Mouse (Mus musculus) gastrocnemius, postnatal 36 days (tissue): ENCODE data around the gene Ppfia1. TPM values are rescaled to one million over a fixed set of nuclear protein-coding genes. Genes with fewer than 3 reads are reported as not detected.

Source experiments
- DNase-seq, 2 experiments: peaks; one replicate each; pipeline ENCODE4 v3.0.0; 2022
- intact Hi-C: fragments of 180-260 bp; cut with DNase I; formaldehyde crosslinking; loops from one replicate; pipeline ENCODE4 v1.15.1; 2025
- total RNA-seq, 2 experiments: library from RNA; stranded (reverse); gene quantifications; 2 replicates each; pipeline ENCODE4 v1.2.3; 2021

Ppfia1 gene
- total RNA-seq, 2 experiments from 2014 or later: 23.0 to 27.5 TPM

DNA sequence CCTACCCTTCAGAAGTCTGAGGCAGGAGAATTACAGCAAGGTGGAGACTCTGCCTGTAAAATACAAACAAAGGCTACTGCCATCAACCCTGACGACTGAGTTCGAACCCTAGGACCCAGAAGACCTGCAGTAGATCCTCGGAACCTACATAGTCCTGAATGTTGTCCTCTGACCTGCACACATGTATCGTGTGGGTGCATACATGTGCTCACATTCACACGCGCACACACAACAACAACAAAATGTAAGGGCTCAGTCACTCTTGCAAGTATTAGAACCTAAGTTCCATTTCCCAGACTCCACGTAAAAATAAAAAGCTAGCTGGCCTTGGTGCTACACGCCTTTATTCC is 569 bp upstream of the Ppfia1 start:
- intact Hi-C loops: loop anchor here (5.0 kb wide), 1 partner anchor 37 kb away; no protein-coding TSS in a partner anchor
- DNase-seq: no peak

- intact Hi-C loops: loop anchor here (5.0 kb wide), 1 partner anchor 35 kb away; no protein-coding TSS in a partner anchor
Measured at GRCm38 (mm10) chr7:144552274-144552673, 1.3 kb downstream of the Ppfia1 start.

DNA sequence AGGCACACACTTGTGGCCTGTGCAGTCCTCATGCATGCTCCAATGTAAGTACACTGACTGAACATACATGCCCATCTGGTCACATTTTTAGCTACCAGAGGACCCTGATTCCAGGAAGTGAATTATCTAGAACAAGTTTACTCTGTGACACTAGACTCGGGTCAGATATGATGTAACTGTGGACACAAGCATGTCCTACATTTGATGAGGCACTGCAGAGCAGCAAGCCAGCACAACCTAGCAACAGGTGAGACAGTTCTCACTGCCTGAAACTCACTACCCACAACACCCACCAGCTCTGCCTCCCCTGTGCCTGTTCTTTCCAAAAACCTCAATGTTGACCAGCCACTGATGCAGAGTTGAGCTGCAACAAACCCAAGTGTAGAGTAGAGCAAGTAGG is 2.7 kb downstream of the Ppfia1 start:
- intact Hi-C loops: loop anchor here (5.0 kb wide), 1 partner anchor 34 kb away; no protein-coding TSS in a partner anchor
- no peak for DNase-seq

More at GRCm38 (mm10) chr7:144552274-144552673, 1.3 kb downstream of the Ppfia1 start:
- no peak for DNase-seq

GRCm38 (mm10) chr7:144549904-144550566 is 3.5 kb downstream of the Ppfia1 start:
- intact Hi-C loops: loop anchor here (5.0 kb wide), 1 partner anchor 33 kb away; no protein-coding TSS in a partner anchor
- DNase-seq: no peak

DNA sequence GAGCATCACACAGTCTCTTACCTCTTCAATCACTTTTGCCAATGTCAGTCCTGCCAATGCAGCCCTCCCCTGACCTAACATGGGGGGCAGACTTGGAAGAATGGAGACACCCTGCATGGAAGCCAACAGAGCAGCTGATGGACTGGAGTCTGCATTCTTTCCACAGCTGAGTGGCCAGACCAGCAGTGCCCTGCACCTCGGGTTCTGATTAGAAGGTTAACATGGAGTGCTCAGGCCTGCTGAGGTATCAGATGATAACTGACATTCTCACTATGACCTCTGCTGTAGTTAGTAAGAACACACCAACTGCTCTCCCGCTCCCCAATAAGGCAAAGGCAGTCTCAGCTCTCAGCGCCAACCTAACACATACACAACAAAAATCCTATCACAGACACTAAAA is 8.3 kb downstream of the Ppfia1 start:
- DNase-seq: peak in 1 of 2 experiments; percentile 44

GRCm38 (mm10) chr7:144541351-144541750 is 12.2 kb downstream of the Ppfia1 start:
- intact Hi-C loops: no loop called here
- DNase-seq: no peak

More for the DNA sequence above, 8.3 kb downstream of the Ppfia1 start:
- intact Hi-C loops: no loop called here

- no peak for DNase-seq
- intact Hi-C loops: no loop called here
Measured at GRCm38 (mm10) chr7:144539146-144539545, 14.4 kb downstream of the Ppfia1 start.

DNA sequence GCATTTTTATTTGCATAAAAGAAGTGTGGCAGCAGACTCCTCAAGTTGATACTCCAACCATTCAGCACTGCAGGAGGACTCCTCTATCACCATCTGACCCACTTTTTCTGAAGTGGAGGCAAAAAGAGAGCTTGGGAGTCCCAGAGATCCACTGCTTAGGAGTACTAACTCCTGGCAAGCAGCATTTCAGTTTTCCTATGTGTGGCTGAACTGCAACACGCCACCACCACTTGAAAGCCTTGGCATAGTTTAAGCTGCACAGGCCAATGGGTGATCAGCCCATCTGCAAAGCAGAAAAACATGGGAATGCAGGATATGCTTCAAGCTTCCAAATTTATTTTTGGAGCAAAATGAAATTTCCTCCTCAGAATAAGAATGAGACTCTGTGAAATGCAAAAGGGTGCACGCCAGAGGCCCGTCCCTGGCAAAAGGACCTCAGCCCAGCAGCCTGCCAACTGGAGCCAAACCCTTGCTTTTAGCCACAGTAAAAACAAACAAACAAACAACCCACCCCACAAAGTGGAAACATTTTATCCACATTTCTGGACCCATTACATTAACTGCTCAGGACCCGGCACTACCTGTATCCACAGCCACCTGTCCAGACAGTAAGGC is 15.4 kb downstream of the Ppfia1 start:
- no peak for DNase-seq
- intact Hi-C loops: no loop called here

DNA sequence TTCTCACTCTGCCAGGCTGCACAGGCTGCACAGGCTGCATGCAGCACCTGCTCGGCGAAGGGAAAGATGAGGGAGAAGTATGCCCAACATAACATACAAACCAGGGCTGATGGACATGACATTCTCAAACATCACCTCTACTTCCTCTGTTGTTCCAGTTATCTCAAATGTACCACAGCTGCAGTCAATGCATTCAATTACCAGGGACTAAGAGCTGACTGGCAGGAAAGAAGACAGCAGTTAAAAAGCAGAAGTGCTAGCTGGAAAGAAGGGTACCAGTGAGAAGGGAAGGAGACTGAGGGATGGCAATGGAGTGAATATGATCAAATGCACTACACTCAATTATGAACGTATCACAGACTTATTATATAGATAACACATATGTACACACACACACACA is 17.2 kb downstream of the Ppfia1 start:
- intact Hi-C loops: no loop called here
- no peak for DNase-seq

- intact Hi-C loops: no loop called here
- DNase-seq: no peak
Measured at GRCm38 (mm10) chr7:144534773-144535172, 18.8 kb downstream of the Ppfia1 start.

DNA sequence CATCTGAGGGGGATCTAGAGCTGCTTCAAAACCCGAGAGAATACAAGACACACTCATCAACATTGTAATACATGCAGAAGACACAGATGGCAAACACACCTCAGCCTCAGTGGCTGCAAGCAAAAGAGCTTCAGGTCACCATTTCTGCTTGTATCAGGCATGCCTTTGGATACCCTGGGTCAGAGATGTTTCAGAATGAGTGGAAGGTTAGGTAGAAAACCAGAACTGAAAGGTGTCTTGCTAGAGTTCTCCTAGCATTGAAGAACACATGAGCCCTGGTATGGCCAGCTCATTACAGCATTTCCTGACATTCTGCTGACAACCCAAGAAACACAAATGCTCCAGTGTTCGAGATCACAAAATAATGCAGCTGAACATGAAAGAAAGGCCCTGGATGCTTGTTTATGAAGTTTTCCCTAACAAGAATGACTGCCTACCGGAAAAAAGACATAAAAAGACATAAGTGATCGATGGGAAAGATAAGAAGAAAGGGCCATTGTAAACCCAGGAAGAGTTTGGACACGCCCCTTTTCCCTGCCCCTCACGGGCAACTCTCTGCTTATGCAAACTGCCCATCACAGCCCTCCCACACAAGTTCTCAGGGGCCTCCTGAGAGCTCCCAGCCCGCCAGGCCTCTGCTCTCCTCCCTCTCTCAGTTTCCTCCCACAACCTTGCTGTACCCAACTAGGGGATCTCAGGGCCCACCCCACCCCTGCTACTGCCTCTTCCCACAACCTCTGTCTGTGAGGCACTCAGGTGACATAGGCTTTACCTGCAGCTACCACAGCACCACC is 21.7 kb downstream of the Ppfia1 start:
- intact Hi-C loops: no loop called here
- DNase-seq: no peak

GRCm38 (mm10) chr7:144529851-144530250 is 23.7 kb downstream of the Ppfia1 start:
- intact Hi-C loops: no loop called here
- no peak for DNase-seq

DNA sequence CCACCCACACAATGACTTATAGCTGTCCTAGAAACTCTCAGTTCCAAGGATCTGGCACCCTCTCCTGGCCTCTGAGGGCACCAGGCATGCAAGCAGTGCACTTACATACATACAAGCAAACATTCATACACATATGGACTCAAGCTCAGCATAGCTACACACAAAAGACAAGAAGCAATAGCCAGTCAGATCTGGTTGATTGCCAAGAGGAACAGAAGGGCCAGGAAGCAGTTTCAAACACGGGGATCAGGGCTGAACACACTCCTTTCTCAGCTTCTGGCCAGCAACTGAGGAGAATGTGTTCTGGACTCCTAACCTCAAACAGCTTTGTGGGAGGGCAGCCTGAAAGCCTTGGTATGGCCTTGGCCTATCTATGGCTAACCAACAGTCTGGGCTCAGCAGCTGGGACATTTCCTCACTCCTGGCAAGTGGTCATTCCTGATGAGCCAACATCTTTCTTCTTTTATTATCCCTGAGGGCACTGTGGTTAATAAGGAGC is 25.8 kb downstream of the Ppfia1 start:
- intact Hi-C loops: no loop called here
- peak; percentile 26 to 50 for DNase-seq

GRCm38 (mm10) chr7:144526649-144527048 is 26.9 kb downstream of the Ppfia1 start:
- no peak for DNase-seq
- intact Hi-C loops: no loop called here

GRCm38 (mm10) chr7:144524427-144525191 is 28.9 kb downstream of the Ppfia1 start:
- intact Hi-C loops: no loop called here
- no peak for DNase-seq

GRCm38 (mm10) chr7:144523415-144523814 is 30.1 kb downstream of the Ppfia1 start:
- intact Hi-C loops: no loop called here
- no peak for DNase-seq

- intact Hi-C loops: no loop called here
Measured at GRCm38 (mm10) chr7:144521927-144522326, 31.6 kb downstream of the Ppfia1 start.

GRCm38 (mm10) chr7:144519852-144520251 is 33.7 kb downstream of the Ppfia1 start:
- no peak for DNase-seq
- intact Hi-C loops: loop anchor here (5.0 to 10.0 kb wide), 2 partner anchors 32 to 255 kb away; partner anchors contain the start of gene Ppfia1

More at GRCm38 (mm10) chr7:144521927-144522326, 31.6 kb downstream of the Ppfia1 start:
- DNase-seq: no peak

GRCm38 (mm10) chr7:144516711-144517110 is 36.8 kb downstream of the Ppfia1 start:
- no peak for DNase-seq
- intact Hi-C loops: loop anchor here (5.0 to 10.0 kb wide), 2 partner anchors 36 to 258 kb away; partner anchors contain the start of gene Ppfia1

DNA sequence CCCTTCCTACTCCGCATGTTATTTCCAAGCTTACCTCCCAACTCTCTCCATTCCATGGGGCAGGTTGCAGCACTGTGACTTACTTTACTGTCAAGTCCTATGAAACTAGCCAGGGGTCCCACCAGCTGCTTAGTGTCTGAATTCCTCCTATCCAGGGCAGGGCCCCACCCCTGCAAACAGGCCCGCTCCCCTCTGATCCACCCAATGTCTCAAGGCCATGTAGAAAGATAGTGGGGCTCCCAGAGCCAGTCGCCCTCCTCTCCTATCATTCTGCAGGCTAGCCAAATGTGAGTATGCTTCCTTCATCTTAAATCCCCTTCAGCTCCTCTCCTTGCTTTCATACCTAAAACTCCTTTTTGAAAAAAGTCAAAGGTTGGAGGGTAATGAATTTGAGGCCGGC is 44.4 kb downstream of the Ppfia1 start:
- intact Hi-C loops: loop anchor here (5.0 kb wide), 1 partner anchor 73 kb away; the partner anchor contains the start of gene Fadd
- DNase-seq: no peak
